Mouse (Mus musculus) liver (tissue): ENCODE data around the gene 4430402I18Rik.

Source experiments
- DNase-seq: peaks from one replicate; pipeline ENCODE4 v3.0.0-alpha.2; 2020; ENCODE audit warnings: mixed read lengths

4430402I18Rik gene

GRCm38 (mm10) chr19:28963842-28964551, 3.6 kb downstream of the 4430402I18Rik start, which contains the start of gene Plpp6:
Gene Plpp6, plus strand, starts transcription at chr19:28963953.
- peak; percentile 82 for DNase-seq

GRCm38 (mm10) chr19:28963513-28963841, 4.1 kb downstream of the 4430402I18Rik start:
- no peak for DNase-seq

GRCm38 (mm10) chr19:28963113-28963512, 4.5 kb downstream of the 4430402I18Rik start:
- DNase-seq, result no peak

GRCm38 (mm10) chr19:28951251-28951650, 16.3 kb downstream of the 4430402I18Rik start:
- DNase-seq, result no peak

- no peak for DNase-seq
Observed at GRCm38 (mm10) chr19:28947311-28947710, 20.3 kb downstream of the 4430402I18Rik start.

GRCm38 (mm10) chr19:28946782-28947181, 20.8 kb downstream of the 4430402I18Rik start:
- no peak for DNase-seq

GRCm38 (mm10) chr19:28941271-28941670, 26.3 kb downstream of the 4430402I18Rik start:
- no peak for DNase-seq

- DNase-seq, result no peak
Observed at GRCm38 (mm10) chr19:28940135-28940874, 27.3 kb downstream of the 4430402I18Rik start.

GRCm38 (mm10) chr19:28934897-28935296, 32.7 kb downstream of the 4430402I18Rik start:
- DNase-seq, result no peak

- peak; percentile 11 for DNase-seq
Observed at GRCm38 (mm10) chr19:28929034-28929433, 38.6 kb downstream of the 4430402I18Rik start.

- no peak for DNase-seq
Observed at GRCm38 (mm10) chr19:28927396-28927795, 40.2 kb downstream of the 4430402I18Rik start.

- DNase-seq, result no peak
Observed at GRCm38 (mm10) chr19:28926366-28926765, 41.2 kb downstream of the 4430402I18Rik start.

- no peak for DNase-seq
Observed at GRCm38 (mm10) chr19:28917839-28918238, 49.8 kb downstream of the 4430402I18Rik start.

GRCm38 (mm10) chr19:28916492-28916891, 51.1 kb downstream of the 4430402I18Rik start:
- DNase-seq, result no peak

GRCm38 (mm10) chr19:28915602-28916250, 51.9 kb downstream of the 4430402I18Rik start:
- DNase-seq, result no peak

GRCm38 (mm10) chr19:28914598-28914997, 53.0 kb downstream of the 4430402I18Rik start:
- no peak for DNase-seq

- DNase-seq, result no peak
Observed at GRCm38 (mm10) chr19:28908693-28909092, 58.9 kb downstream of the 4430402I18Rik start.

GRCm38 (mm10) chr19:28908186-28908585, 59.4 kb downstream of the 4430402I18Rik start:
- no peak for DNase-seq

- DNase-seq, result no peak
Observed at GRCm38 (mm10) chr19:28903536-28904119, 64.0 kb downstream of the 4430402I18Rik start.

- DNase-seq, result no peak
Observed at GRCm38 (mm10) chr19:28902806-28903205, 64.8 kb downstream of the 4430402I18Rik start.

GRCm38 (mm10) chr19:28902111-28902510, 65.5 kb downstream of the 4430402I18Rik start:
- DNase-seq, result no peak

- no peak for DNase-seq
Observed at GRCm38 (mm10) chr19:28900771-28901170, 66.8 kb downstream of the 4430402I18Rik start.

GRCm38 (mm10) chr19:28897497-28897896, 70.1 kb downstream of the 4430402I18Rik start:
- no peak for DNase-seq
